In the genomic region with DNA sequence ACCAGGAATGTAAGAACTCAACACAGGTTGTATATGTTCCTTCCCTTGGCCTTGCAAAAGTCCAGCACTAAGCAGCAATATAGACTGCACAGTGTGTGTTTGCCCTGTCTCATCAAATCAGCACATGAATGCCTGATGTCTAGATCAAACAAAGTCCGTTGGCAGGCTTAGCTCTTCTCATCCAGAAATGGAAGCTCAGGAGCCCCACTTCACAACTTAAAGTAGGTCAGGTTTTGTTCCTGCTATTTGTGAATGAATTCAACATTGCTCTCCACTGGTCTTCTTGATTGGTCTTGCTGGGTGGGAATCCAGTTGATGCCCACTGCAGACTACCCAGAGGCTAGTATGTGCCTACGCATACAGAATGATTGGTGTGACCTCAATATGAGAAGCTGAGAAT, we compare ENCODE assay signal across 20 mouse cellular contexts.
DNase-seq lines count a peak whose midpoint lies in the region; ATAC-seq and TF ChIP-seq lines count a peak whose summit lies in the region.
"Had no signal": no experiment of that assay in that cellular context is flagged by ENCODE, and none has a peak within 500 bp of the region (broad histone marks: within the 10 kb centered on the region; RNA-seq: fewer than 3 reads in every experiment).

No protein-coding gene starts in this region.

- no peaks in the 10 kb centered on the region for H3K27me3 ChIP-seq in embryonic facial prominence, embryonic 14.5 days (replicated peaks; ENCODE audit: control insufficient read depth, insufficient read depth, low read length)
- no peaks in the 10 kb centered on the region for H3K27me3 ChIP-seq in embryonic facial prominence, embryonic 10.5 days (replicated peaks; ENCODE audit: low read depth, poor library complexity, severe bottlenecking)
- H3K27me3 ChIP-seq in midbrain, embryonic 14.5 days (ENCODE audit: control insufficient read depth, insufficient read depth, low read length) = no peaks in the 10 kb centered on the region
- H3K27me3 ChIP-seq in forebrain, embryonic 14.5 days (replicated peaks; ENCODE audit: control insufficient read depth, insufficient read depth, low read length) = no peaks in the 10 kb centered on the region
- H3K27me3 ChIP-seq: embryonic facial prominence, embryonic 15.5 days; forebrain, embryonic 15.5 days; hindbrain, embryonic 15.5 days; limb, embryonic 12.5 days; liver, embryonic 15.5 days had no signal

- H3K9me3 ChIP-seq in embryonic facial prominence, embryonic 14.5 days (ENCODE audit: control insufficient read depth, low read length) = no peaks in the 10 kb centered on the region
- H3K9me3 ChIP-seq in embryonic facial prominence, embryonic 10.5 days = no peaks in the 10 kb centered on the region
- no peaks in the 10 kb centered on the region for H3K9me3 ChIP-seq in midbrain, embryonic 14.5 days (ENCODE audit: control insufficient read depth, low read length)
- no peaks in the 10 kb centered on the region for H3K9me3 ChIP-seq in forebrain, embryonic 14.5 days (replicated peaks; ENCODE audit: control insufficient read depth, low read length)
- H3K9me3 ChIP-seq: embryonic facial prominence, embryonic 15.5 days; forebrain, embryonic 15.5 days; hindbrain, embryonic 15.5 days; limb, embryonic 12.5 days; liver, embryonic 15.5 days had no signal

- intact Hi-C loops in left cerebral cortex, postnatal 25 days (cut with DNase I) = loop anchor here (5.0 kb wide), 2 partner anchors 80 to 255 kb away; a partner anchor contains a TSS
- intact Hi-C loops in left cerebral cortex, adult 2 months (cut with DNase I) = loop anchor here (2.0 to 5.0 kb wide), 2 partner anchors 81 to 255 kb away; a partner anchor contains a TSS

- H3K4me1 ChIP-seq in embryonic facial prominence, embryonic 14.5 days (ENCODE audit: control insufficient read depth, insufficient read depth, low read length) = no peaks in the 10 kb centered on the region
- no peaks in the 10 kb centered on the region for H3K4me1 ChIP-seq in embryonic facial prominence, embryonic 10.5 days
- H3K4me1 ChIP-seq in midbrain, embryonic 14.5 days (ENCODE audit: control insufficient read depth, insufficient read depth, low read length) = no peaks in the 10 kb centered on the region
- no peaks in the 10 kb centered on the region for H3K4me1 ChIP-seq in forebrain, embryonic 14.5 days (ENCODE audit: control insufficient read depth, insufficient read depth, low read length)
- H3K4me1 ChIP-seq: embryonic facial prominence, embryonic 15.5 days; hindbrain, embryonic 15.5 days; limb, embryonic 12.5 days; liver, embryonic 15.5 days had no signal

- WGBS in embryonic facial prominence, embryonic 14.5 days = 81% methylated on average over 2 of the region's 2 CpGs
- WGBS in embryonic facial prominence, embryonic 10.5 days = 73% methylated on average over 2 of the region's 2 CpGs
- 37% methylated on average over 2 of the region's 2 CpGs for WGBS in midbrain, embryonic 14.5 days
- 88% methylated on average over 2 of the region's 2 CpGs for WGBS in forebrain, embryonic 14.5 days

- ATAC-seq in embryonic facial prominence, embryonic 14.5 days (ENCODE audit: low read depth) = peak; percentile 62; the same call in 1 of the 2 replicates
- no peak for ATAC-seq in midbrain, embryonic 14.5 days (ENCODE audit: low FRiP score, low TSS enrichment)
- ATAC-seq in forebrain, embryonic 14.5 days = no peak
- ATAC-seq: forebrain, embryonic 15.5 days had no signal

- no peak overlapping the region for H3K27ac ChIP-seq in embryonic facial prominence, embryonic 14.5 days (replicated peaks; ENCODE audit: low read depth, low read length)
- H3K27ac ChIP-seq in embryonic facial prominence, embryonic 10.5 days (replicated peaks) = no peak overlapping the region
- H3K27ac ChIP-seq in left cerebral cortex, adult 2 months = no peak overlapping the region; the same call in 1 of the 2 replicates
- H3K27ac ChIP-seq in midbrain, embryonic 14.5 days (replicated peaks; ENCODE audit: low read depth, low read length) = no peak overlapping the region
- no peak overlapping the region for H3K27ac ChIP-seq in forebrain, embryonic 14.5 days (ENCODE audit: low read depth, low read length)
- H3K27ac ChIP-seq: embryonic facial prominence, embryonic 15.5 days; forebrain, embryonic 15.5 days; hindbrain, embryonic 15.5 days; limb, embryonic 12.5 days; liver, embryonic 15.5 days had no signal

- no peak overlapping the region for H3K4me2 ChIP-seq in embryonic facial prominence, embryonic 14.5 days (ENCODE audit: low read depth, low read length)
- H3K4me2 ChIP-seq in midbrain, embryonic 14.5 days (ENCODE audit: low read length) = no peak overlapping the region
- no peak overlapping the region for H3K4me2 ChIP-seq in forebrain, embryonic 14.5 days (ENCODE audit: low read length)
- H3K4me2 ChIP-seq: embryonic facial prominence, embryonic 15.5 days; forebrain, embryonic 15.5 days; hindbrain, embryonic 15.5 days; limb, embryonic 12.5 days; liver, embryonic 15.5 days had no signal

- H3K36me3 ChIP-seq in embryonic facial prominence, embryonic 14.5 days (ENCODE audit: control insufficient read depth, insufficient read depth, low read length) = no peaks in the 10 kb centered on the region
- no peaks in the 10 kb centered on the region for H3K36me3 ChIP-seq in embryonic facial prominence, embryonic 10.5 days (replicated peaks)
- no peaks in the 10 kb centered on the region for H3K36me3 ChIP-seq in midbrain, embryonic 14.5 days (ENCODE audit: control insufficient read depth, insufficient read depth, low read length)
- H3K36me3 ChIP-seq in forebrain, embryonic 14.5 days (ENCODE audit: control insufficient read depth, insufficient read depth, low read length) = no peaks in the 10 kb centered on the region
- H3K36me3 ChIP-seq: embryonic facial prominence, embryonic 15.5 days; forebrain, embryonic 15.5 days; hindbrain, embryonic 15.5 days; limb, embryonic 12.5 days; liver, embryonic 15.5 days had no signal

- peak; percentile 37 for DNase-seq in embryonic facial prominence, embryonic 14.5 days (ENCODE audit: low spot score)
- DNase-seq in embryonic facial prominence, embryonic 10.5 days (ENCODE audit: low spot score) = no peak
- peak; percentile 7 to 46 for DNase-seq in left cerebral cortex, postnatal 25 days (ENCODE audit: low spot score in 2 of 2)
- DNase-seq in left cerebral cortex, adult 2 months (ENCODE audit: extremely low spot score in 1 of 2, low spot score in 2 of 2) = no peak
- DNase-seq in midbrain, embryonic 14.5 days = peak; percentile 29
- peak; percentile 8 for DNase-seq in right cerebral cortex, postnatal 25 days
- DNase-seq in spleen, adult 12 weeks (ENCODE audit: low spot score) = no peak
- DNase-seq in forebrain, embryonic 14.5 days (ENCODE audit: low spot score) = no peak
- DNase-seq: B cell, adult 2 months; cerebellum, postnatal 36 days; gastrocnemius, postnatal 25 days; heart, postnatal 10 days; kidney, adult 18-20 months; kidney, postnatal 14 days; lung, postnatal 14 days had no signal

- H3K4me3 ChIP-seq in embryonic facial prominence, embryonic 14.5 days (ENCODE audit: low read depth, low read length) = no peak overlapping the region
- H3K4me3 ChIP-seq in embryonic facial prominence, embryonic 10.5 days = no peak overlapping the region
- no peak overlapping the region for H3K4me3 ChIP-seq in left cerebral cortex, adult 2 months
- H3K4me3 ChIP-seq in midbrain, embryonic 14.5 days (replicated peaks; ENCODE audit: low read depth, low read length) = no peak overlapping the region
- no peak overlapping the region for H3K4me3 ChIP-seq in forebrain, embryonic 14.5 days (ENCODE audit: low read depth, low read length)
- H3K4me3 ChIP-seq: embryonic facial prominence, embryonic 15.5 days; forebrain, embryonic 15.5 days; hindbrain, embryonic 15.5 days; limb, embryonic 12.5 days; liver, embryonic 15.5 days had no signal

- H3K9ac ChIP-seq in embryonic facial prominence, embryonic 14.5 days (ENCODE audit: low read depth, low read length) = no peak overlapping the region
- H3K9ac ChIP-seq in midbrain, embryonic 14.5 days (replicated peaks; ENCODE audit: low read length) = no peak overlapping the region
- H3K9ac ChIP-seq in forebrain, embryonic 14.5 days (ENCODE audit: low read length) = no peak overlapping the region
- H3K9ac ChIP-seq: embryonic facial prominence, embryonic 15.5 days; forebrain, embryonic 15.5 days; hindbrain, embryonic 15.5 days; limb, embryonic 12.5 days; liver, embryonic 15.5 days had no signal

- no peak for TF ChIP-seq CTCF in left cerebral cortex, adult 2 months (IDR thresholded peaks at IDR 0.05)

Comparison
In these comparisons a context has a peak if more than half of its experiments do, and no peak if none do; other contexts are left out.
1. DNase-seq: peak in embryonic facial prominence, embryonic 14.5 days (single experiment), left cerebral cortex, postnatal 25 days (2 of 2), midbrain, embryonic 14.5 days (single experiment) and right cerebral cortex, postnatal 25 days (single experiment); none in embryonic facial prominence, embryonic 10.5 days (single experiment), left cerebral cortex, adult 2 months (0 of 2), spleen, adult 12 weeks (single experiment) and forebrain, embryonic 14.5 days (single experiment).